Mouse (Mus musculus): ENCODE results near the gene Alx1. TPM values are rescaled to one million over a fixed set of nuclear protein-coding genes. Genes with fewer than 3 reads are reported as not detected.

Alx1 gene
- polyA plus RNA-seq (2021; fragmentation: Nextera tagmentation) = 0.18 TPM in 1 of 2 replicates, not detected in the other
- long read RNA-seq, experiment 1 = 0 reads
- long read RNA-seq, experiment 2 = 0 reads

GRCm38 (mm10) chr10:103029730-103030490 lies at the start of gene Alx1:
Alx1 (minus strand) TSS chr10:103030215.

Other genes starting within 250 kb of the Alx1 start
- 0.99 and 2.0 TPM in 2 replicates for gene Lrriq1, start 206.1 kb upstream of the Alx1 start, polyA plus RNA-seq (2021; fragmentation: Nextera tagmentation)

All from layer of hippocampus, adult 6 months (tissue).